Mouse (Mus musculus): ENCODE measurements around the gene Gm20604. TPM values are rescaled to one million over a fixed set of nuclear protein-coding genes. Genes with fewer than 3 reads are reported as not detected.

Gene Gm20604
- polyA plus RNA-seq, 1 experiment from 2014 or later, result 16.8 TPM

GRCm38 (mm10) chr12:102740285-102740684 lies 18.2 kb downstream of the Gm20604 start:
- no peak overlapping the region for H3K4me3 ChIP-seq (ENCODE audit: control insufficient read depth in 1 of 2, insufficient read depth in 1 of 2, low read depth in 1 of 2, low read length in 2 of 2)
- no peak for ATAC-seq (ENCODE audit: insufficient number of reproducible peaks, insufficient read depth, low FRiP score, low read depth)
- 60% methylated on average over 3 of the region's 3 CpGs for WGBS

GRCm38 (mm10) chr12:102739096-102739495 lies 19.4 kb downstream of the Gm20604 start:
- no peak for ATAC-seq (ENCODE audit: insufficient number of reproducible peaks, insufficient read depth, low FRiP score, low read depth)
- Histone ChIP-seq H3K9me3 (ENCODE audit: control insufficient read depth, low read length) (no peaks in the 10 kb centered on the region), H3K27me3 (ENCODE audit: control insufficient read depth, insufficient read depth, low read length) (no peaks in the 10 kb centered on the region), H3K4me2 (ENCODE audit: low read length) (no peak overlapping the region), H3K9ac (ENCODE audit: low read length) (no peak overlapping the region), H3K4me1 (ENCODE audit: control insufficient read depth in 2 of 2, insufficient read depth in 2 of 2, low read length in 2 of 2) (peaks cover 4 to 10% of the 10 kb centered on the region in 2 experiments; a peak in 3 of 4 replicates), H3K4me3 (ENCODE audit: control insufficient read depth in 1 of 2, insufficient read depth in 1 of 2, low read depth in 1 of 2, low read length in 2 of 2) (no peak overlapping the region), H3K27ac (replicated peaks in 1 of 2; ENCODE audit: control insufficient read depth in 1 of 2, insufficient read depth in 1 of 2, low read depth in 2 of 2, low read length in 2 of 2) (peak overlapping the region in 1 of 2 experiments; percentile 14; a peak in 1 of 4 replicates), H3K36me3 (ENCODE audit: control insufficient read depth, insufficient read depth, low read length) (peaks cover 7% of the 10 kb centered on the region; the same call in 1 of the 2 replicates)
- 42% methylated on average over 5 of the region's 5 CpGs for WGBS

More at GRCm38 (mm10) chr12:102740285-102740684, 18.2 kb downstream of the Gm20604 start:
- H3K9ac ChIP-seq (ENCODE audit: low read length), result no peak overlapping the region
- no peak overlapping the region for H3K4me2 ChIP-seq (ENCODE audit: low read length)
- no peaks in the 10 kb centered on the region for H3K9me3 ChIP-seq (ENCODE audit: control insufficient read depth, low read length)
- H3K27ac ChIP-seq (replicated peaks in 1 of 2; ENCODE audit: control insufficient read depth in 1 of 2, insufficient read depth in 1 of 2, low read depth in 2 of 2, low read length in 2 of 2), result no peak overlapping the region
- H3K27me3 ChIP-seq (ENCODE audit: control insufficient read depth, insufficient read depth, low read length), result no peaks in the 10 kb centered on the region
- H3K36me3 ChIP-seq (ENCODE audit: control insufficient read depth, insufficient read depth, low read length), result peaks cover 7% of the 10 kb centered on the region; the same call in 1 of the 2 replicates
- H3K4me1 ChIP-seq (ENCODE audit: control insufficient read depth in 2 of 2, insufficient read depth in 2 of 2, low read length in 2 of 2), result peaks cover 8 to 19% of the 10 kb centered on the region in 2 experiments; a peak in 3 of 4 replicates

GRCm38 (mm10) chr12:102733381-102733780 lies 25.1 kb downstream of the Gm20604 start:
- H3K9me3 ChIP-seq (ENCODE audit: control insufficient read depth, low read length), result no peaks in the 10 kb centered on the region
- H3K4me3 ChIP-seq (ENCODE audit: control insufficient read depth in 1 of 2, insufficient read depth in 1 of 2, low read depth in 1 of 2, low read length in 2 of 2), result no peak overlapping the region
- H3K36me3 ChIP-seq (ENCODE audit: control insufficient read depth, insufficient read depth, low read length), result no peaks in the 10 kb centered on the region
- H3K9ac ChIP-seq (ENCODE audit: low read length), result no peak overlapping the region
- ATAC-seq (ENCODE audit: insufficient number of reproducible peaks, insufficient read depth, low FRiP score, low read depth), result no peak
- H3K4me2 ChIP-seq (ENCODE audit: low read length), result no peak overlapping the region
- 4% methylated on average over 4 of the region's 5 CpGs for WGBS
- no peaks in the 10 kb centered on the region for H3K27me3 ChIP-seq (ENCODE audit: control insufficient read depth, insufficient read depth, low read length)
- H3K27ac ChIP-seq (replicated peaks in 1 of 2; ENCODE audit: control insufficient read depth in 1 of 2, insufficient read depth in 1 of 2, low read depth in 2 of 2, low read length in 2 of 2), result no peak overlapping the region
- H3K4me1 ChIP-seq (ENCODE audit: control insufficient read depth in 2 of 2, insufficient read depth in 2 of 2, low read length in 2 of 2), result peaks cover 13 to 16% of the 10 kb centered on the region in 2 experiments

- Histone ChIP-seq H3K9ac (ENCODE audit: low read length) (no peak overlapping the region), H3K36me3 (ENCODE audit: control insufficient read depth, insufficient read depth, low read length) (no peaks in the 10 kb centered on the region), H3K4me1 (ENCODE audit: control insufficient read depth in 2 of 2, insufficient read depth in 2 of 2, low read length in 2 of 2) (peaks cover 13 to 16% of the 10 kb centered on the region in 2 experiments), H3K27me3 (ENCODE audit: control insufficient read depth, insufficient read depth, low read length) (no peaks in the 10 kb centered on the region), H3K9me3 (ENCODE audit: control insufficient read depth, low read length) (no peaks in the 10 kb centered on the region), H3K4me2 (ENCODE audit: low read length) (peak overlapping the region; percentile 53), H3K4me3 (ENCODE audit: control insufficient read depth in 1 of 2, insufficient read depth in 1 of 2, low read depth in 1 of 2, low read length in 2 of 2) (peak overlapping the region in 1 of 2 experiments; percentile 17; a peak in 1 of 4 replicates), H3K27ac (replicated peaks in 1 of 2; ENCODE audit: control insufficient read depth in 1 of 2, insufficient read depth in 1 of 2, low read depth in 2 of 2, low read length in 2 of 2) (no peak overlapping the region)
- ATAC-seq (ENCODE audit: insufficient number of reproducible peaks, insufficient read depth, low FRiP score, low read depth), result no peak
- 33% methylated on average over 16 of the region's 16 CpGs for WGBS
Observed at GRCm38 (mm10) chr12:102730798-102731619, 27.5 kb downstream of the Gm20604 start.

GRCm38 (mm10) chr12:102729855-102730797 lies 28.3 kb downstream of the Gm20604 start:
- Histone ChIP-seq H3K36me3 (ENCODE audit: control insufficient read depth, insufficient read depth, low read length) (no peaks in the 10 kb centered on the region), H3K27me3 (ENCODE audit: control insufficient read depth, insufficient read depth, low read length) (no peaks in the 10 kb centered on the region), H3K4me1 (ENCODE audit: control insufficient read depth in 2 of 2, insufficient read depth in 2 of 2, low read length in 2 of 2) (peaks cover 13 to 16% of the 10 kb centered on the region in 2 experiments), H3K4me2 (ENCODE audit: low read length) (peak overlapping the region; percentile 53), H3K4me3 (ENCODE audit: control insufficient read depth in 1 of 2, insufficient read depth in 1 of 2, low read depth in 1 of 2, low read length in 2 of 2) (peak overlapping the region; percentile 16 to 17), H3K9ac (ENCODE audit: low read length) (no peak overlapping the region), H3K9me3 (ENCODE audit: control insufficient read depth, low read length) (no peaks in the 10 kb centered on the region), H3K27ac (replicated peaks in 1 of 2; ENCODE audit: control insufficient read depth in 1 of 2, insufficient read depth in 1 of 2, low read depth in 2 of 2, low read length in 2 of 2) (no peak overlapping the region)
- ATAC-seq (ENCODE audit: insufficient number of reproducible peaks, insufficient read depth, low FRiP score, low read depth), result peak; percentile 79
- WGBS, result 41% methylated on average over 26 of the region's 26 CpGs

- no peak for ATAC-seq (ENCODE audit: insufficient number of reproducible peaks, insufficient read depth, low FRiP score, low read depth)
- 70% methylated on average over 7 of the region's 7 CpGs for WGBS
- Histone ChIP-seq H3K4me1 (ENCODE audit: control insufficient read depth in 2 of 2, insufficient read depth in 2 of 2, low read length in 2 of 2) (peaks cover 8 to 13% of the 10 kb centered on the region in 2 experiments), H3K27ac (replicated peaks in 1 of 2; ENCODE audit: control insufficient read depth in 1 of 2, insufficient read depth in 1 of 2, low read depth in 2 of 2, low read length in 2 of 2) (no peak overlapping the region), H3K4me3 (ENCODE audit: control insufficient read depth in 1 of 2, insufficient read depth in 1 of 2, low read depth in 1 of 2, low read length in 2 of 2) (no peak overlapping the region), H3K36me3 (ENCODE audit: control insufficient read depth, insufficient read depth, low read length) (no peaks in the 10 kb centered on the region), H3K27me3 (ENCODE audit: control insufficient read depth, insufficient read depth, low read length) (no peaks in the 10 kb centered on the region), H3K9ac (ENCODE audit: low read length) (no peak overlapping the region), H3K9me3 (ENCODE audit: control insufficient read depth, low read length) (no peaks in the 10 kb centered on the region), H3K4me2 (ENCODE audit: low read length) (no peak overlapping the region)
Observed at GRCm38 (mm10) chr12:102725761-102726175, 32.7 kb downstream of the Gm20604 start.

- Histone ChIP-seq H3K4me2 (ENCODE audit: low read length) (no peak overlapping the region), H3K36me3 (ENCODE audit: control insufficient read depth, insufficient read depth, low read length) (no peaks in the 10 kb centered on the region), H3K27me3 (ENCODE audit: control insufficient read depth, insufficient read depth, low read length) (no peaks in the 10 kb centered on the region), H3K9me3 (ENCODE audit: control insufficient read depth, low read length) (no peaks in the 10 kb centered on the region), H3K9ac (ENCODE audit: low read length) (no peak overlapping the region), H3K4me1 (ENCODE audit: control insufficient read depth in 2 of 2, insufficient read depth in 2 of 2, low read length in 2 of 2) (peaks cover 1 to 7% of the 10 kb centered on the region in 2 experiments; a peak in 3 of 4 replicates), H3K27ac (replicated peaks in 1 of 2; ENCODE audit: control insufficient read depth in 1 of 2, insufficient read depth in 1 of 2, low read depth in 2 of 2, low read length in 2 of 2) (no peak overlapping the region), H3K4me3 (ENCODE audit: control insufficient read depth in 1 of 2, insufficient read depth in 1 of 2, low read depth in 1 of 2, low read length in 2 of 2) (no peak overlapping the region)
- 87% methylated on average over 6 of the region's 6 CpGs for WGBS
- ATAC-seq (ENCODE audit: insufficient number of reproducible peaks, insufficient read depth, low FRiP score, low read depth), result no peak
Observed at GRCm38 (mm10) chr12:102725146-102725545, 33.3 kb downstream of the Gm20604 start.
